Mouse (Mus musculus) intestine, embryonic 16.5 days (tissue): ENCODE data around the gene Tk1. TPM values are rescaled to one million over a fixed set of nuclear protein-coding genes. Genes with fewer than 3 reads are reported as not detected.
"Not testable (repeated sequence)": the region's sequence is repeated elsewhere in the genome, so short reads cannot be mapped to it uniquely, and the experiment has no call there.

Source experiments
- ATAC-seq: fragments of 200-750 bp; cut with Nextera tagmentation; 2 replicates; pipeline ENCODE4 v1.8.0; 2017; ENCODE audit warnings: moderate TSS enrichment, moderate library complexity
- H3K27ac ChIP-seq: fragments of 300-500 bp; sonication (generic); 2 replicates; pipeline ENCODE4 v1.5.1; 2014; ENCODE audit warnings: mild to moderate bottlenecking, low read length
- H3K27me3 ChIP-seq: fragments of 300-500 bp; sonication (generic); replicated peaks from 2 replicates; pipeline ENCODE4 v1.6.1; 2014; ENCODE audit warnings: low read length, control low read depth, mixed read lengths; ENCODE audit not compliant: control insufficient read depth, insufficient read depth
- H3K36me3 ChIP-seq: fragments of 300-500 bp; sonication (generic); 2 replicates; pipeline ENCODE4 v1.6.1; 2014; ENCODE audit warnings: low read length, control low read depth; ENCODE audit not compliant: control insufficient read depth, insufficient read depth
- H3K4me1 ChIP-seq: fragments of 300-500 bp; sonication (generic); 2 replicates; pipeline ENCODE4 v1.6.1; 2014; ENCODE audit warnings: low read length, control low read depth, mixed read lengths; ENCODE audit not compliant: control insufficient read depth, insufficient read depth
- H3K4me2 ChIP-seq: fragments of 300-500 bp; sonication (generic); 2 replicates; pipeline ENCODE4 v1.6.1; 2014; ENCODE audit warnings: low read depth, low read length, control low read depth
- H3K4me3 ChIP-seq: fragments of 300-500 bp; sonication (generic); 2 replicates; pipeline ENCODE4 v1.5.1; 2014; ENCODE audit warnings: mild to moderate bottlenecking, low read length
- H3K9ac ChIP-seq: fragments of 300-500 bp; sonication (generic); 2 replicates; pipeline ENCODE4 v1.6.1; 2014; ENCODE audit warnings: low read depth, low read length
- H3K9me3 ChIP-seq: fragments of 300-500 bp; sonication (generic); 2 replicates; pipeline ENCODE4 v1.6.1; 2016; ENCODE audit warnings: low read length, control low read depth; ENCODE audit not compliant: control insufficient read depth
- WGBS: fragments of 180-500 bp; shearing (Covaris S2); extraction: QIAGEN DNeasy Blood & Tissue Kit; methylation state at CpG from one replicate; pipeline ENCODE4 v1.1.7; 2014; 5-methylcytosine and 5-hydroxymethylcytosine counted together
- polyA plus RNA-seq: library from polyadenylated mRNA; unstranded; fragments of >200 nt; fragmentation: Nextera tagmentation; extraction: Ambion mirVana; gene quantifications from 2 replicates; pipeline ENCODE4 v1.2.1, GENCODE M21; 2015

Gene Tk1
- polyA plus RNA-seq, 1 experiment from 2014 or later, result 147 TPM

DNA sequence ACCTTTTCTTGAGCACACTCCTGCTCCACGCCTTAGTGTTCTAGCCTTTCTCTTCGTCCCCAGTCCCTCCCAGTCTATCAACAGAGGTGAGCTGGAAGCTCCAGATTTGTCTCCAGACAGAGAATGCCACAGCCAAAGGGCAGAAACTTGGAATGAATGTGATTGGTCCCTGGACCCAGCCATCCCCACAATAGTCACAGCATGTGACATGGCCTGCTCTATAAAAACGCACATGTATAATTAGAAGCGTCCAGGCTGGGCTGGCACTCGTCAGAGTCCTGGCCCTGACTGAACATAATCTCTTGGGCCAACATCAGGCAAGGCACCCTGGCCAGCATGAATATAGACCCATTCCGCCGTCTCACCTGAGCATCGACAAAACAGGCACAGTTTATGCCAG is 6.8 kb downstream of the Tk1 start:
- H3K4me1 ChIP-seq, result peaks cover 33% of the 10 kb centered on the region
- H3K4me2 ChIP-seq, result no peak overlapping the region
- H3K9me3 ChIP-seq, result no peaks in the 10 kb centered on the region
- H3K27me3 ChIP-seq, result no peaks in the 10 kb centered on the region
- H3K36me3 ChIP-seq, result peaks cover 19% of the 10 kb centered on the region
- WGBS, result 75% methylated on average over 8 of the region's 8 CpGs
- H3K9ac ChIP-seq, result no peak overlapping the region
- no peak overlapping the region for H3K4me3 ChIP-seq
- ATAC-seq, result no peak
- H3K27ac ChIP-seq, result no peak overlapping the region; the same call in 1 of the 2 replicates

DNA sequence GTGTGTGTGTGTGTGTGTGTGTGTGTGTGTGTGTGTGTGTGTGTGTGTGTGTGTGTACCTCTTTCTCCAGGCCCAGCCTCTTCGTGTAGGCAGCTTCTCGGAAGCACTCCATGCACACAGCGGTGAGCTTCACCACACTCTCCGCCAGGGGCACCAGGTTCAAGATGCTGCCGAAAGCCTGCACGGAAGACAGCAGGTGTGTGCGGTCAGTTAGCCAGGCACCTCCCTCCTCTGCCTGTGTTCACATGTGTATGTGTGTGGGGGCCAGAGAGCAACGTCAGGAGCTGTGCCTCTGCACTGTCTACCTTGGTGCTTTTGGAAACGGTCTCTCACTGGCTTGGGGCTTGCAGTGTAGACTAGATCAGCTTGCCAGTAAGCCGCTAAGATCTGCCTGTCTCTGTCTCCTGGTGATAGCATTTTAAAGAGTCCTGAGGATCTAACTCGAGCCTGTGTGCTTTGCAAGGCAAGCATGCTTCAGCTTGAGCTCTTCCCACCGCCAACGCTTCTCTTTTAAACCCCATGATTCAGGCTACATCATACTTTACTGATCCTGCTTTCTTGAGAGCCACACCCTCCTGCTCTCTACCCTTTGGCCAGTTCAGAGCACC is 9.4 kb downstream of the Tk1 start:
- H3K4me2 ChIP-seq, result no peak overlapping the region
- no peaks in the 10 kb centered on the region for H3K27me3 ChIP-seq
- H3K36me3 ChIP-seq, result peaks cover 24% of the 10 kb centered on the region
- no peak overlapping the region for H3K27ac ChIP-seq
- no peak overlapping the region for H3K4me3 ChIP-seq
- no peak overlapping the region for H3K9ac ChIP-seq
- WGBS, result 81% methylated on average over 13 of the region's 13 CpGs
- no peaks in the 10 kb centered on the region for H3K9me3 ChIP-seq
- no peak for ATAC-seq
- peaks cover 15% of the 10 kb centered on the region; the same call in 1 of the 2 replicates for H3K4me1 ChIP-seq

DNA sequence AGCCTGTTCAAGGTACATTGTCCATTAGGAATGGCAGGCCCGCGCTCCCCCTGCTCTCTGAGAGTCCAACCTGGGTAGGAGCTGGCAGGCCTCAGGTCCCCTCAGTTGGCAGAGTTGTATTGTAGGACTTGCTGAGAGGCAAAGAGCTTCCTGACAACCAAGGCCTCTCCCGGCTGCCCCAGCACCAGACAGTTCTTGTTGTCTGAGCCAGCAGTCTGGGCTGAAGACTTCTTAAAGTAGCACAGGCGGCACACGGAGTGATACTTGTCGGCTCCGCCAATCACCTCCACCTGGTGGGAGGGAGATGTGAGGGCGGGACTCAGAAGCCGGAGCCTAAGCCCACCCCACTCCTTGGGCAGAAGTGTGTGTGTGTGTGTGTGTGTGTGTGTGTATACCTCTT is 10.0 kb downstream of the Tk1 start:
- H3K27me3 ChIP-seq, H3K27ac ChIP-seq, ATAC-seq, H3K9ac ChIP-seq, H3K4me2 ChIP-seq, H3K9me3 ChIP-seq, H3K4me3 ChIP-seq: not testable (repeated sequence)
- Histone ChIP-seq H3K36me3 (peaks cover 18% of the 10 kb centered on the region), H3K4me1 (peaks cover 21% of the 10 kb centered on the region; the same call in 1 of the 2 replicates)
- WGBS, result 76% methylated on average over 9 of the region's 9 CpGs

DNA sequence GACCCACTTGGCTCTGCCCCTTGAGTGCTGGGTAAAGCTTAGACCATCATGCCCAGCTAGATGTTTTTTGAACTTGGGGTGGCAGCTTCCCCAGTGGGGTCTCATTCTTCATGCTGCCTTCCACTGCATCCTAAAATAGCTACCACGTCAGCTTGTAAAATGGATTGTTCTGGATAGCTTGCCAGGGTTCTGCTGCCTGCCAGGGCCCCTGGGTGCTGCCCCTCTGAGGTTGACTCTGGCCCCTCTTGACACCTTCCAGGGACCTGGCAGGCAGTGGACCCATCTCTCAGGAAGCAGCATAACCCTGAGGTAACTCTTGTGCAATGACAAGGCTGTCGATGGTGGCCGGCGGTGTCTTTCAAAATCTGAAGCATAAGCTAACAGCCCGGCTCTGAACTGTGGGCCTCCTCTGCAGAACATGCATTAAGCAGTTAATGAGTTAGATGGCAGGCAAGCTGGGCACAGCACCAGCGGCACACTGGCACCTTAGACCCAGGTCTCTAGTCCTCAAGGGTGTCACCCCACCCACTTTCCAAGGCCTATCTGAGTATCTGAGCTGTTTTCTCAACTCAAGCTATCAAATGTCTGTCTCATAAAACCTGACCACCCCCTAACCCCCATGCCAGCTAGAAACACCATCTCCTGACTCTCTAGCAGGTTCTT is 11.1 kb downstream of the Tk1 start:
- Histone ChIP-seq H3K9ac (no peak overlapping the region), H3K4me2 (no peak overlapping the region), H3K27ac (peak overlapping the region; percentile 8; the same call in 1 of the 2 replicates), H3K36me3 (peaks cover 18% of the 10 kb centered on the region), H3K27me3 (no peaks in the 10 kb centered on the region), H3K4me3 (no peak overlapping the region), H3K4me1 (peaks cover 21% of the 10 kb centered on the region; the same call in 1 of the 2 replicates), H3K9me3 (no peaks in the 10 kb centered on the region)
- 96% methylated on average over 6 of the region's 6 CpGs for WGBS
- ATAC-seq, result no peak

DNA sequence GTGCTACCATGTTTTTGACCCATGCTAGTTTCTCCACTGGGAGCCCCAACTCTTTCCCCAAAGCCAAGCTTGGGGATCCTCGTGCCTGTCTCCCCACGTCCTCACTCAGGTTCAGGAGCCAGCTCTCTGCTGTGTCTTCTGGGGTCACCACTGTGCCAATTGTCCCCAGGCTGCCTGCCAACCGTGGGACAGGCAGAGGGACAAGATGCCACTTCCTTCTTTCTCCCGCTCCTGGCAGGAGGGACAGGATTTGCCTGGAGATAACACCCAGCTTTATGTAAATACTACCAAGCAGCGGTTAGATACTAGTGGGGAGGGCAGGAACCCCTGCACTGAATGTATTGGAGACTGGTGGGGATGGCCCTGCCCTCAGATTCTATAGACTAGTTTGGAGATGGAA is 12.0 kb downstream of the Tk1 start:
- H3K36me3 ChIP-seq, result peaks cover 18% of the 10 kb centered on the region
- H3K9me3 ChIP-seq, result no peaks in the 10 kb centered on the region
- peaks cover 24% of the 10 kb centered on the region for H3K4me1 ChIP-seq
- ATAC-seq, result no peak
- no peaks in the 10 kb centered on the region for H3K27me3 ChIP-seq
- 60% methylated on average over 5 of the region's 5 CpGs for WGBS
- no peak overlapping the region for H3K9ac ChIP-seq
- no peak overlapping the region for H3K4me3 ChIP-seq
- no peak overlapping the region for H3K27ac ChIP-seq
- H3K4me2 ChIP-seq, result no peak overlapping the region

DNA sequence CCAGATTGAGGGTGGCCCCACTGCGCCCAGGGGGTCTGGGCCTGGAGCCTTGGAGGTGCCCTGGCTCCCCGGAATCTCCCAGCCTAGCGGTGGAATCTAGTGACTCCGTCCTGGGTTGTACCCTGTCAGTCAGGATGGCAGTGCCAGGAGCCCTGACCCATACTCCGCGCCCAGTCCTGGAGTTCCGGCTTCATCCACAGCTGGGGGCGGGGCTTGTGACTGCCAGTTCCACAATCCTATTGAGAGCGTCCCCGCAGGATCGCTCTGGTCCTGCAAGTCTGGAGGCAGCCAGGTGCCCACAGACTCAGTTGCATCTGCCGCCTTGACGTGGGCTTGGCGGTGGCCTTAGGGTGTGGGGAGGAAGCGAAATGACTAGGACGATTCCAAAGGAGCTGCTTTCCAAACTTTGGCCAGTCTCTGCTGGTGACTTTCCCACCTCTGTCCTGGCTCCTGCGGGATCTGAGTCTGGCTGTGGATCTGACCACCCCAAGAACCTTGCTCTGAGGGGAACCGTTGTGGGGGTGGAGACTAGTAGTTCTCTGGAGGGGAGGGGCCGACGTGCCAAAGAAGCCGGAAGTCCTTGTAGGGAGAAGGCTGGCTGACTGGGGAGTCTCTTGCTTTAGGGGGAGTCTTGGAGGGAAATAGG is 15.4 kb downstream of the Tk1 start:
- peaks cover 8% of the 10 kb centered on the region; the same call in 1 of the 2 replicates for H3K36me3 ChIP-seq
- H3K27me3 ChIP-seq, result no peaks in the 10 kb centered on the region
- ATAC-seq, result peak; percentile 89
- H3K27ac ChIP-seq, result peak overlapping the region; percentile 90
- peak overlapping the region; percentile 90 for H3K4me2 ChIP-seq
- H3K9ac ChIP-seq, result peak overlapping the region; percentile 92
- H3K9me3 ChIP-seq, result no peaks in the 10 kb centered on the region
- peaks cover 15% of the 10 kb centered on the region for H3K4me1 ChIP-seq
- 1% methylated on average over 21 of the region's 21 CpGs for WGBS
- H3K4me3 ChIP-seq, result peak overlapping the region; percentile 88

DNA sequence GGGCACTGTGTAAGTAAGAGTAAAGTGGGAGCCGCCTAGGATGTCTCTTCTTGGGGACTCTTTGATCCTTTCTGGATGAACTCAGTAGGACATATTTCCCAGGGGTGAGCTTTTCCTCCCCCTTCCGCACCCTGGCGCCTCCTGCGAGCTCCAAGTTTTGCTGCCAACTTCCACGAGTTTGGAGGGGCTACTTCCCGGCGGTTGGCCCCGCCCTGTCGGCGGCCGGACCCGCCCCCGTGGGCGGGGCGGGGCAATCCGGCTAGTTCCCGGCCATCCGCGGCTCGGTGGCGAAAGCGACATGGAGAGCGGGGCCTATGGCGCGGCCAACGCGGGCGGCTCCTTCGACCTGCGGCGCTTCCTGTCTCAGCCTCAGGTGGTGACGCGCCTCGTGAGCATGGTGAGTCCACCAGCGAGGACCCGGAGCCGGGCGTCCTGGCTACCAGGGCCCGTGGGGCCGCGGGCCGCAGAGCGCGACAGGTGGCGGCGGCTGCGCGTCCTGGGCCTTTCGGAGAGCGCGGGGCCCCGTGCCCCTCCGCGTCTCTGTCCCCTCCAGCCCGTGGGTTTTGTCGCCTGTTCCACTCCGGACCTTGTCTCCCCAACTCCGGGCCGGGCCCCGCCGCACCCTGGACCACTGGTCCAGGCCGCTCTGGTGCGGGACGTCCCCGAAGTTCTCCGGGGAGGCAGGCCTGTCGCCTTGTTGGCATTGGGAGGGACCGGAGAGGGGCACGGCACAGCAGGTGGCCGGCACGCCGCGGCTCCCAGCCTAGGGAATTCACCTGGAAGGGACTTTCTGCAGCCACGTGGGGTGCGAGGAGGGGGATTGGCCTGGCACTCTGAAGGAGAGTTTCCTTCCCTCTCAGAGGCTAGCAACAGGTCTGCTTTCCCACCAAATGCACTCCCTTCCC is 16.2 kb downstream of the Tk1 start, which contains the start of the genes Gm20708 and Syngr2:
Gm20708 (plus strand) TSS at position 262 of the 905 bp plus-strand sequence.
Syngr2 (plus strand) TSS at position 262 of the 905 bp plus-strand sequence.
- Histone ChIP-seq H3K9me3 (no peaks in the 10 kb centered on the region), H3K4me3 (peak within 1 kb of the TSS; percentile 88), H3K4me2 (peak within 1 kb of the TSS; percentile 90), H3K27me3 (no peaks in the 10 kb centered on the region), H3K4me1 (peaks cover 15% of the 10 kb centered on the region), H3K27ac (peak within 1 kb of the TSS; percentile 90), H3K9ac (peak within 1 kb of the TSS; percentile 92), H3K36me3 (peaks cover 8% of the 10 kb centered on the region; the same call in 1 of the 2 replicates)
- peak; percentile 80 for ATAC-seq
- WGBS, result under 1% methylated on average over 75 of the region's 75 CpGs

DNA sequence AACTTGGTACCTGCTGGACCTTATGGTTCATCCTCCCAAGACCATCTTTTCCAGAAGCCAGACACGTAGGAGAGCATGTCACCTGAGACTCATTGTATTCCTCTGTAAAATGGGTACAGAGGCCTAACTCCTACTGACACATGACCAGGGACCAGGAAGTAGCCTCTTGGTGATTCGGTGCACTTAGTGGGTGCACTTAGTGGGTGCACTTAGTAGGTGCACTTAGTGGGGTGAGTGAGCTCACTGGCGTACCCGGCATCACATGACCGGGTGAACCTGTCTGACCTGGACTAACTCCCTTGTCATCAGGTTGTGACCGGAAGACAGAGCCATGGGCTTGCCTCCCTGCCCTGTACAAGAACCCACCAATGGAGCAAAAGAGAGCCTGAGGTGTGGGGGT is 19.1 kb downstream of the Tk1 start:
- Histone ChIP-seq H3K9me3 (no peaks in the 10 kb centered on the region), H3K27me3 (no peaks in the 10 kb centered on the region), H3K4me2 (no peak overlapping the region), H3K27ac (no peak overlapping the region), H3K36me3 (no peaks in the 10 kb centered on the region), H3K9ac (no peak overlapping the region), H3K4me1 (peaks cover 16% of the 10 kb centered on the region), H3K4me3 (no peak overlapping the region)
- WGBS, result 95% methylated on average over 6 of the region's 6 CpGs
- ATAC-seq, result no peak
